Mouse (Mus musculus) urinary bladder, postnatal 10 days (tissue): Measurements from ENCODE around the gene Lpxn.

Source experiments
- DNase-seq: peaks from one replicate; pipeline ENCODE4 v3.0.0; 2022; ENCODE audit warnings: low spot score

Lpxn gene

GRCm38 (mm10) chr19:12805730-12806129 is 9.7 kb downstream of the Lpxn start:
- DNase-seq, result no peak

GRCm38 (mm10) chr19:12806214-12806613 is 10.2 kb downstream of the Lpxn start:
- no peak for DNase-seq

- DNase-seq, result no peak
Observed at GRCm38 (mm10) chr19:12812644-12813364, 16.8 kb downstream of the Lpxn start.

GRCm38 (mm10) chr19:12813883-12814282 is 17.9 kb downstream of the Lpxn start:
- DNase-seq, result no peak

GRCm38 (mm10) chr19:12818507-12818906 is 22.5 kb downstream of the Lpxn start:
- no peak for DNase-seq

GRCm38 (mm10) chr19:12820383-12820782 is 24.4 kb downstream of the Lpxn start:
- no peak for DNase-seq

GRCm38 (mm10) chr19:12824549-12824948 is 28.6 kb downstream of the Lpxn start:
- no peak for DNase-seq

- DNase-seq, result no peak
Observed at GRCm38 (mm10) chr19:12830823-12831430, 34.9 kb downstream of the Lpxn start.

GRCm38 (mm10) chr19:12831559-12831958 is 35.6 kb downstream of the Lpxn start:
- DNase-seq, result no peak

- no peak for DNase-seq
Observed at GRCm38 (mm10) chr19:12833625-12834024, 37.6 kb downstream of the Lpxn start.

GRCm38 (mm10) chr19:12838507-12838906 is 42.5 kb downstream of the Lpxn start:
- no peak for DNase-seq

- DNase-seq, result no peak
Observed at GRCm38 (mm10) chr19:12846382-12846781, 50.4 kb downstream of the Lpxn start, which contains the start of gene Gm5244. TSS of gene Gm5244 (plus strand) at chr19:12846682.

- DNase-seq, result no peak
Observed at GRCm38 (mm10) chr19:12856983-12857382, 61.0 kb downstream of the Lpxn start, which contains the start of gene Olfr1444. TSS of gene Olfr1444 (plus strand) at chr19:12857283.
